Mouse (Mus musculus): Measurements from ENCODE around the gene Lgals9.

Lgals9 gene

GRCm38 (mm10) chr11:78984483-78985177 is at the start of gene Lgals9:
Gene Lgals9 (minus strand): TSS chr11:78984946.
- no peak for DNase-seq (ENCODE audit: low spot score)

- DNase-seq (ENCODE audit: low spot score): no peak
Measured at GRCm38 (mm10) chr11:79033636-79034035, 48.9 kb upstream of the Lgals9 start.

- DNase-seq (ENCODE audit: low spot score): no peak
Measured at GRCm38 (mm10) chr11:79033021-79033420, 48.3 kb upstream of the Lgals9 start.

GRCm38 (mm10) chr11:79031452-79031746 is 46.7 kb upstream of the Lgals9 start:
- no peak for DNase-seq (ENCODE audit: low spot score)

GRCm38 (mm10) chr11:79030570-79031451 is 46.1 kb upstream of the Lgals9 start:
- peak; percentile 75 for DNase-seq (ENCODE audit: low spot score)

- no peak for DNase-seq (ENCODE audit: low spot score)
Measured at GRCm38 (mm10) chr11:79023751-79024150, 39.0 kb upstream of the Lgals9 start.

- DNase-seq (ENCODE audit: low spot score): no peak
Measured at GRCm38 (mm10) chr11:79023342-79023741, 38.6 kb upstream of the Lgals9 start.

GRCm38 (mm10) chr11:79022836-79023235 is 38.1 kb upstream of the Lgals9 start:
- DNase-seq (ENCODE audit: low spot score): no peak

GRCm38 (mm10) chr11:79020535-79021045 is 35.8 kb upstream of the Lgals9 start:
- no peak for DNase-seq (ENCODE audit: low spot score)

- no peak for DNase-seq (ENCODE audit: low spot score)
Measured at GRCm38 (mm10) chr11:79019839-79020534, 35.2 kb upstream of the Lgals9 start.

GRCm38 (mm10) chr11:79018954-79019704 is 34.4 kb upstream of the Lgals9 start:
- peak; percentile 43 for DNase-seq (ENCODE audit: low spot score)

- no peak for DNase-seq (ENCODE audit: low spot score)
Measured at GRCm38 (mm10) chr11:79017161-79017606, 32.4 kb upstream of the Lgals9 start.

GRCm38 (mm10) chr11:79016236-79016635 is 31.5 kb upstream of the Lgals9 start:
- DNase-seq (ENCODE audit: low spot score): no peak

- no peak for DNase-seq (ENCODE audit: low spot score)
Measured at GRCm38 (mm10) chr11:79015660-79016215, 31.0 kb upstream of the Lgals9 start.

GRCm38 (mm10) chr11:79014602-79015325 is 30.0 kb upstream of the Lgals9 start:
- DNase-seq (ENCODE audit: low spot score): no peak

- DNase-seq (ENCODE audit: low spot score): no peak
Measured at GRCm38 (mm10) chr11:79013806-79014205, 29.1 kb upstream of the Lgals9 start.

GRCm38 (mm10) chr11:79013056-79013455 is 28.3 kb upstream of the Lgals9 start:
- DNase-seq (ENCODE audit: low spot score): no peak

- no peak for DNase-seq (ENCODE audit: low spot score)
Measured at GRCm38 (mm10) chr11:79012529-79012928, 27.8 kb upstream of the Lgals9 start.

GRCm38 (mm10) chr11:79008891-79009290 is 24.1 kb upstream of the Lgals9 start:
- no peak for DNase-seq (ENCODE audit: low spot score)

- DNase-seq (ENCODE audit: low spot score): no peak
Measured at GRCm38 (mm10) chr11:79008007-79008775, 23.4 kb upstream of the Lgals9 start.
